Mouse (Mus musculus): ENCODE measurements around the gene Zswim3.
"Not testable (repeated sequence)": the region's sequence is repeated elsewhere in the genome, so short reads cannot be mapped to it uniquely, and the experiment has no call there.

The Zswim3 gene

DNA sequence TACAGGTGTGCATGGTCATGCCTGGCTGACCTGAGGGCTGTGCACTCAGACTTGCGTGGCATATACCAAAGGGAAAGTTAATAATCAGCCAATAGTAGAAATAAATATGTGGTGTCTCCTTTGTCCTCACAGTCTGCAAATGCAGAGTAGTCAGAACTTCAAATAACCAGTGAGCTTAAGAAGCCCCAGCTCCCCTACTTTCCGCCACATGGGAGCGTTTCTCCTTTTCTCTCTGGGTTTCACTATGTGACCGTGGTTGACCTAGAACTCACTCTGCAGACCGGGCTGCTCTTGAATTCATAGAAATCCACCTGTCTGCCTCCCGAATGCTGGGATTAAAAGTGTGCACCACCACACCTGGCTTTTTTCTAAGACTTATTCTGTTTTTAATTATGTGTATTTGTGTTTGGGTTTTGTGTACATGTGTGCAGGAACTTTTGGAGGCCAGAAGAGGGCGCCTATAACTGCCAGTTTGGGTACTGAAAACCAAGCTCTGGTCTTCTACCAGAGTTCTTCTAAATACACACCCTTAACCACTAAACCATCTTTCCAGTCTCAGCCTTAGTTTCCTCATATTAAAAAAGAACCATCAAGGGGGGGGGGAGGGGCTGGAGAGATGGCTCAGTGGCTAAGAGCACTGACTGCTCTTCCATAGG lies 20.8 kb upstream of the Zswim3 start:
- no peak for DNase-seq

DNA sequence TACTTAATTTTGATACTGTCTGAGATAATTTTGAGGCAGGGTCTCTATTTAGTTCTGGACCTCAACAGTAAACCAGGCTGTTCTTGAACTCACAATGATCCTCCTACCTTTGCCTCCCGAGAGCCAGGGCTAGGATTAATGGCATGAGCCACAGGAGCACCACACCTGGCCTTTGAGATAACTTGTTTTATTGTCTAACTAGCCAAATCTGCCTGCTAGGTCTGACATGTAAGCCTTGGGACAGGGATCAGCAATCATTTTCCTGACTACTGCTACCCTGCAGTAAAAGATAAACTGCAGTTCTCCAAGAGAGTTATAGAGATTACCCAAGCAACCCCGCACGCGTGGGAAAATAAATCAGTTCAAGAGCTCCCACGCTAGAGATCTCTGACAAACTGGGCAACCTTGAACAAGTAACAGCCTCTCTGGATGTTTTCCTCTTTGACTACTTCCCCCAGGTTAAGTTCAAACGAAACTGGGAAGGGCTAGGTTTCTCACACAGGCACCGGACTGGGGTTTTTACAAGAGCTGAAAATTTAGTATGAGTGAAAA lies 20.0 kb upstream of the Zswim3 start:
- no peak for DNase-seq

DNA sequence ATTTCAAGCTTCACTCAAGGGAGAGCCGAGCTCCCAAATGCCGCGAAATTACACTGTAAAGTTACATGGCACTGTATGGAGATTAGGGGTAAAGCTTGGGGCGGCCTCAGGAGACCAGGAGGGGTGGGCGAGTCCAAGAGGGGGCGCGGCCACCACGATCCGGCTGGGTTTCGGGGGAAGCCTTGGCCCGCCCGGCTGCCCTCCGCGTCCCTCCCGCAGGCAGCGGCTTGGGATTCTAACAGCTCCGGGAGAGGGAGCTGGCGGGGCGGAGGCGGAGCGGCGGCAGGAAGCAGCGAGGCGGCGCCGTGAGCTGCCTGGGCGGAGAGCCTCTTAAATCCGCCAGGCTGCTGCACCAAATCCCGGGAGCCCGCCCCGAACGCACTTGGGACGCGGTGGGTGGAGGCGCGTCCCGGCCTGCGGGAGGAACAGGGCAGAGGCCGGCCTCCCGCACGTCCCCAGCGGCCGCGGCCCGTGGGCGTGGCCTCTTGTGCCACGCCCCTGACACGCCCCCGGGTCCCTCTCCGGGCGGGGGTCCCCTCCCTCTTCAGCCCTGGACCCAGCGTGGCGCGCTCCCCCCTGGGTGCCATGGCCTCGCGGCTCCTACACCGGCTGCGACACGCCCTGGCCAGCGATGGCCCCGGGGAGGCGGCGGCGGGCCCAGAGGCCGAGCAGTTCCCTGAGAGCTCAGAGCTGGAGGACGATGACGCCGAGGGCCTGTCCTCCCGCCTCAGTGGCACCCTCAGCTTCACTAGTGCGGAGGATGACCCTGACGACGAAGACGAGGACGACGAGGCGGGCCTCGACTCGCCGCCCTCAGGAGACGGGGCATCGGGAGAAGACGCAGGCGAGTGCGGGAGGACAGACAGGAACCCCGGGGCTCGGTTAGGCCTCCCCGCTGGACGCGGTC lies 19.2 kb upstream of the Zswim3 start, which contains the start of gene Snx21:
TSS of gene Snx21 (plus strand) at position 343 of the 907 bp plus-strand sequence.
- DNase-seq, result peak; percentile 77

DNA sequence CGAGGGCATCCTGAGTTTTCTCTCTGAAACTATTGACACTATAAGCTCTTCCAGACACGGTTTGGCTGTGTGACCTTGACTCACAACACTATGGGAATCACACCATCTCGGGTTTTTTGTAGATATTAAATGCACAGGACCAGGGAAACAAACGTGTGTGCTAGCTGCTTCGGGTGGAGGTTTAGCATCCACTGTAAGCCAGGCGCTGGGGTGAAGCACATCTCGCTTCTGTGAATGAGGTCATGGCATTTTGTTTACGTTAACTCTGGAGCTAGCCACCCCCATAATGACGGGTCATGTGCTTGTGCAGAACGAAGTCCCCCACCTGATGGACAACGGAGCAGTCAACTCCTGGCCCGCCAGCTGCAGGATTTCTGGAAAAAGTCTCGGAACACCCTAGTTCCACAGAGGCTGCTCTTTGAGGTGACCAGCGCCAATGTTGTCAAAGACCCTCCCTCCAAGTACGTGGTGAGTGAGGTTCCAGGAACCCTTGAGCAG lies 18.5 kb upstream of the Zswim3 start:
- no peak for DNase-seq

DNA sequence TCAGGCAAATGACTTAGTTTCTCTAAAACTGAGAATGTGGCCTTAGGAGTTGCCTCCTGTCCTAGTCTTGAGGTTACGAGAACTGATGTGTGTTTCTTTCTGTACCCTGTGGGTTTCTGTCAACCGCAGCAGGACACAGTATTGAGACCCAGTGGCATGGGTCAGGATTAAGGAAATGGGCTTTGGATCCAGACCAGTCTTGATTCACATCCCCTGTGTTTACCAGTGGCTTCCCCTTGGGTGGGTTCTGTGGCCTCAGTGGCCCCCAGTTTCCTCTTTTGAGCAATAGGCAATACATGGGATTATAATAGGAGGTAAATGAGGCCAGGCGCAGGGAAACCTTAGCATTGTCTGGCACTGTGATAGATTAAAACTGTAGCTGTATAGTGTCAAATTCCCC lies 17.9 kb upstream of the Zswim3 start:
- no peak for DNase-seq

DNA sequence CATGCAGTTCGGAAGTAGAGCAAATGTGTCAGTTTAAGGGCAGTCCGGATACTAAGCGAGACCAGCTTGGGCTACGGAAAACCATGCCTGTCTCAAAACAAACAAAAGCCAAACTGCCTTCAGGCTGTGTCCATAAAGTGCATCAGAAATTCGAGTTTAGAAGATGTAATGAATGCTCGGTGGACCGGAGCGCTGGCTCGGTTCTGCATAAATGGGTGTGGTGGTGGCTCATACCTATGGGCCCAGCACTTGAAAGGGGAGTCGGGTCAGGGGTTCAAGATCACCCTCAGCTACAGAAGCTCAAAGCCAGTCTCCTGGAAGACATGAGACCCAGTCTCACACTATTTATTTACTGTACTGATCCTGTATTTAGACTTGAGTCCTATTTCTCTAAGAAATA lies 17.1 kb upstream of the Zswim3 start:
- no peak for DNase-seq

DNA sequence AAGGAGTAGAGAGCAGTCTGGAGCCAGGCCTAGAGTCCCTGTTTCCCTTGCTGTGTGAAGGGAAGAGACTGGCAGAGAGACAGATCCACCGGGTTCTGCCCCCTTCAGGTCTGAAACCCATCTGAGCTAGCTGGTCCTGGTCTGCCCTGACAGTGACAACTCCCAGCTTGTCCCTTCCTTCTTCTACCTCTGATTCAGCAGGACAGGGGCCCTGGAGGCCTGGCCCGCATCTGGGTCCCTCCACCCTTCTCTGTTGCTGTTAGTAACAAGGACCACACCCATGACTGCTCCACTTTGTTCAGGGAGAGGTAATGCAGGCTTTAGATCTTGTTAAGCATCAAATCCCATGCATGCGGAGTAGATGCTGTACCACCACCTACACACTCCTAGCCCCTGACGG lies 16.5 kb upstream of the Zswim3 start:
- no peak for DNase-seq

DNA sequence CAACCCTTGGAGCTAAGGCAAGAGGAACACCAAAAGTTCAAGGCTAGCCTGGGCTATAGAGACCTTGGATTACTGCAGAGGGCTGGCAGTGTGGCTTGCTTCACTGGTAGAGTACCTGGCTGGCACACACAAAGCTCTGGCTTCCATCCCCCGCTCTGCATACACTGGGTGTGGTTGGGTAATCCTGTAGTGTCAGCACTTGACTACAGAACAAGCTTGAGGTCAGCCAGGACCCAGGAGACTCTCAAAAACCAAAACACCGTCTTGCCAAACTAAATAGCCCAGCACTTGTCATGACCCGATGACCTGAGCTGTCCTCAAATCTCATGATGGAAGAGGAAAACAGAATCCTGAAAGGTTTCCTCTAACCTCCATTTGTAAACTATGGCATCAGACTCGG lies 14.4 kb upstream of the Zswim3 start:
- no peak for DNase-seq

DNA sequence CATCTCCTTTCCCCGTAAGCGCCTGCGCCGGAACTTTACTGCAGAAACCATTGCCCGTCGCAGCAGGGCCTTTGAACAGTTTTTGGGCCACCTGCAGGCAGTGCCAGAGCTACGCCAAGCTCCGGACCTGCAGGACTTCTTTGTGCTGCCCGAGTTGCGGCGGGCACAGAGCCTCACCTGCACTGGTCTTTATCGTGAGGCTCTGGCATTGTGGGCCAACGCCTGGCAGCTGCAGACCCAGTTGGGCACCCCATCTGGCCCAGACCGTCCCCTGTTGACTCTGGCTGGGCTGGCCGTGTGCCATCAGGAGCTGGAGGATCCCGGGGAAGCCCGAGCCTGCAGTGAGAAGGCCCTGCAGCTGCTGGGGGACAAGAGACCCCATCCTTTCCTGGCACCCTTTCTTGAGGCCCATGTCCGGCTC lies 13.0 kb upstream of the Zswim3 start:
- peak; percentile 30 for DNase-seq

DNA sequence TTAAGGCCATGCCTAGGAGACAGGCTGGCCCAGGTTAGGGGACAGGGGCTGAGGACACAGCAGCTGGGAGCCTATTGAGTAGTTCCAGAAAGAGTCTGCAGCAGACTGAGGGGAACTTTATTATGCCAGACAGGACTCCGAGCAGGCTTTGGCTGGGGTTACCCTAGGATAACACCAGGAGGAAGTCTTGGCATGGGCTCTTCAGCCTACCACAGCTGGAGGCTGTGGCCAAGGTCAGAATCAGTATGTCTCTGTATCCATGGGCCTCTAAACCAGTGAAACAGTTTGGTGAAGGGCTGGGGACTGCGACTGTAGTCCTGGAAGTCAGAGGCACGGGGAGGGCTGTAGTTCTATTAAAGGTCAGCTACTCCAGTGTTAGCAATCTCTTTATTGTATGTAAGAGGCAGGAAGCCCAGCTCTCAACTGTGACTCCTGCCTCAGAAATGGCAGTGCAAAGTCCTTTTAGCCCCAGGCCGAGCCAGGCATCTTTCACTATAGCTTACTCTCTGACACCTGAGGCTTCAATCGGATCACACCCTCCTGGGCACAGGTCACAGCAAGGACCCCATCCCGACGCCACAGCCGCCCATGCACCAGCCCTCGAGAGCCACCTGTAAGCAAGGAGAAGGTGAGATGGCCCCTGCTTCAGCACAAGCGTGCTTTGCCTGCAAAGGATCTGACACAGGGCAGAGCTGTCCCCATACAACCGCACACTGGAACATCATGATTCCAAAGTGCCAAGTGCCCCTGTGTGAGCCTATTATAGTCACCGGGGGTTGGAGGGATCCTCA lies 12.3 kb upstream of the Zswim3 start:
- DNase-seq, result no peak

DNA sequence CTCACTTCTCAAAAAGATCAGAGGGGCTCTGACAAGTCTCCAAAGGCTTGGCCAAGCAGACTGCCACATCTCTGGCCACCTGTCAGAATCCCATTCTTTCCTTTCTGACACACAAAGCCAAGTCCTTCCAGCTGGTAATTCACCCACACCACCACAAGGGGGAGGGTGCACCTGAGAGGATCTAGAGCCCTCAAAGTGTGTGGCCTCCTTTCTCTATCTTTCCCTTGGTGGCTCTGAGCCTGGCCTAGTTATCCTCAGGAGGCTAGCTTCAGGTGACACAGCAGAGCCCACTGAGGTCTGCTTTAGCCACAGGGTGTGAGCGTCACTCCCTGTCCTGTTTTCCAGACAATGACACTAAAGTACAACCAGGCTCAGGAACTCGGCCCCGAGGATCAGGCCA lies 11.7 kb upstream of the Zswim3 start:
- DNase-seq, result peak; percentile 46

DNA sequence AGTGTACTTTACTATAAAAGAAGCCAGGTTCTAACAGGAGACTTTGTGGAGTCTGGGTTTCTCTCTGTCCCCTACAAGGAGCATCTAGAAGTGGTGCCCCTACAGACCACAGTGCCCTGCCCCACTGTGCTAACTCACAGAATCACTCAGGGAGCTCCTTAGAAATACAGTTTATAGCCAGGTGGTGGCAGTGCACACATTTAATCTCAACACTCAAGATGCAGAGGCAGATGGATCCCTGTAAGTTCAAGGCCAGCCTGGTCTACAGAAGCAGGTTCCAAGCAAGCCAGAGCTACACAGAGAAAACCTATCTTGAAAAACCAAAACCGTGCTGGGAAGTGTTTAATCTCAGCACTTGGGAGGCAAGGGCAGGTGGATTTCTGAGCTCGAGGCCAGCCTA lies 11.1 kb upstream of the Zswim3 start:
- no peak for DNase-seq

DNA sequence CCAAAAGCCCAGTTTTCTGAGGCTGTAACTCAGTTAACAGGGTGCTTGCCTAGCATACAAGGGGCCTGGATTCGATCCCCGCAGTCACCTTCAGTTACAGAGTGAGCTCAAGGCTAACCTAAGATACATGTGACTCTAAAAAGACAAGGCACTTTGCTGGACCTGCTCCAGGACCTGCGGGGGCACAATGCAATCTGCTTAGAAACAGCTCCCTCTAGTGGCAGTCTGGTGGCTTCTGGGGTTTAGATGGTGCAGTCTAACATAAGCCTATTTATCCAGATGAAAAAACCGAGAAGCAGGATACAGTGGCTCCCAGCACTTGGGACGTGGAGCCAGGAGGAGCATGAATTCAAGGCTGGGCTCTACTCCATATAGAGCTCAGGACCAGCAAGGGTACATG lies 10.6 kb upstream of the Zswim3 start:
- DNase-seq, result peak; percentile 80

DNA sequence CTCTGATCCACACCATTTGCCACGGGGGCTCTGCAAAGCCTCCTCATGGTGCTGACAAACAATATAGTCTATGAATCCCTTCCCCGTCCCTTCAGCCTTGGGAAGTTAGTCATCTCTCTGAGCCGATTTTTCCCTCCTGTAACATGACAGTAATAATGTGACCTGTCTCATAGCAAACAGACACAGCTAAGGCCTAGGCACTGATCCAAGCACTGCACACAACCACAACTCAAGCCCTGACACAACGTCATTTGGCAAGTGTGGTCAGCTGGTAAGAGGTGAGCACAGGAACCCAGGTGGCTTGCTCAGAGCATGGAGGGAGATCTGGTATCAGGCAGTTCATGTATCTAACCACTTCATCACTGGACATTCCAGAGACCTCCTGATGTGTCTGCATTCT lies 9.0 kb upstream of the Zswim3 start:
- no peak for DNase-seq

DNA sequence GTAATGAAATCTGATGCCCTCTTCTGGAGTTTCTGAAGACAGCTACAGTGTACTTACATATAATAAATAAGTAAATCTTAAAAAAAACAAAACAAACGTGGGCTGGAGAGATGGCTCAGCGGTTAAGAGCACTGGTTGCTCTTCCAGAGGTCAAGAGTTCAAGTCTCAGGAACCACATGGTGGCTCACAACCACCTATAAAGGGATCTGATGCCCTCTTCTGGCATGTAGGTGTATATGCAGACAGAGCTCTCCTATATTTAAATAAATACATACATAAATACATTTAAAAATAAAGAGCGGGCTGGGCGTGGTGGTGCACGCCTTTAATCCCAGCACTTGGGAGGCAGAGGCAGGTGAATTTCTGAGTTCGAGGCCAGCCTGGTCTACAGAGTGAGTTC lies 6.3 kb upstream of the Zswim3 start:
- DNase-seq, result not testable (repeated sequence)

DNA sequence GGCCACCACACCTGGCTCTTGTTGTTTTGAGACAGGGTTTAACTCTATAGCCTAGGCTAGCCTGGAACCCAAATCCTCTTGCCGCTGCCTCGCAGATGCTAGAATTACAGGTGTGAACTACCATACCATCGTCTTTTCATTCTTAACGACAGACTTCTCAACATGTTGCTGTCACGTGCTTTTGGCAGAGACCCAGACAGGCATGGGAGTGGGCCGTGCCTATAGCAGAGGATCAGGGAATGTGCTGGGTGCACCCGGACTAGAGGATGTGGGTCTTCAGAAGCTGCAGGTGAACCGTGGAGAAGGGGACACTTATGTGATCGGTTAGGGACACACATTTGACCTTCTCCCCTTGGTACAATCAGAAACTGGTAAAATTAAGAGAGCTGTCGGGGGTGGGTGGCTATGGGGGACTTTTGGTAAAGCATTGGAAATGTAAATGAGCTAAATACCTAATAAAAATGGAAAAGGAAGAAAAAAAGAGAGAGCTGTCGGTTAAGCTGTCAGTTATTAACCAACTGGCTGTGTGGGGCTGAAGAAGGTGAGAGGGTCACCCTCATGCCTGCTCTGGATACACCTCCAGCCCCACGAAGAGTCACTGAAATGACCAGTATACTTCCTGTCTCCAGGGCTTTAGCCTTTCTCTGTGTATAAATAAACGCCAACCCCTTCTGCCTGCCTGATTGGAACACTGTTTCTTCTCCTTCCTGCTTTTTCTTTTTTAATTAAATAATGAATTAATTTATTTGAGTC lies 4.5 kb upstream of the Zswim3 start:
- no peak for DNase-seq

DNA sequence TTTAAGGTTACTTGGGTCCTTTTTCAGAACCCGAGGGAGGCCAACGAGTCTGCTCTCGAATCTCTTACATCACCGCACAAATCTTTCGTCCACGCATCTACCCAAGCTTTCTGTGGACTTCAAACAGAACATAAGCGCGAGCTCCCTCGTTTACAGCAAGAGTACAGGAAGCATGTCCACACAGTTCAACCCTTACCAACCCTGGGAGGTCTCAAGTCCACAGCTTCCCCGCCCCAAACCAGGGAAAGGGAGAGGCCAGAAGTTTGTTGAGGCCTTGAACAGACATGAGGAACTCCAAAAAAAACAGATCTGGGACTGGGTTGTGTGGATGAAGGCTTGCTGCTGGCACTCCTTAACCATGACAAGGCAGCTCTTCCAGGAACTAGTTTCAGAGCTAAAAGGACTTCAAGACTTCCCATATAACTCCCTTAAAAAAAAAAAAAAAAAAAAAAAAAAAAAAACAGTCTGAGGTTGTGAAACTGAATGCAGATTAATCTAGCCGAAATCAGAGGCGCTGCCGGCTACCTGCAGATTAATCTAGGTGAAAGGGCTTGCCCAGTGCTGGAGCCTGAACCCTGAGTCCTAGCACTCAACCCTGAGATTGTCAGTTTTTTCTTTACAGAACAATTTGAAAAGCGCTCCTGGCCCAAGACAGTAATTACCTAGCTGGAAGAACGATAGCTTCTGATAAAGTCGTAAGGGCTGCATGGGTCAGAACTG lies 1.5 kb upstream of the Zswim3 start:
- no peak for DNase-seq

DNA sequence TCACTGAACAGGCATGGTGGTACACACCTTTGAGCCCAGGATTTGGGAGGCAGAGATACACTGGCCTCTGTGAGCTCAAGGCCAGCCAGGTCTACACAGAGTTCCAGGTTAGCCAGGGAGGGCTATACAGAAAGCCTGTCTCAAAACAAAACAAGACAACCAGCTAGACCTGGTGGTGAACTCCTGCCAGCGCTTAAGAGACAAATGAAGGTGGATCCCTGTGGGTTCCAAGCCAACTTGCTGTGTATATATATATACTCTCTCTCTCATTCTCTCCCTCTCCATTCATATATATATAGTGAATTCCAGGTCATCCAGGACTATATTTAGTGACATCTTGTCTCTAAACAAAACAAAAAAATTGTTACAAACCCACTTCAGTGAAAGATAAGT lies 981 bp upstream of the Zswim3 start:
- DNase-seq, result no peak

DNA sequence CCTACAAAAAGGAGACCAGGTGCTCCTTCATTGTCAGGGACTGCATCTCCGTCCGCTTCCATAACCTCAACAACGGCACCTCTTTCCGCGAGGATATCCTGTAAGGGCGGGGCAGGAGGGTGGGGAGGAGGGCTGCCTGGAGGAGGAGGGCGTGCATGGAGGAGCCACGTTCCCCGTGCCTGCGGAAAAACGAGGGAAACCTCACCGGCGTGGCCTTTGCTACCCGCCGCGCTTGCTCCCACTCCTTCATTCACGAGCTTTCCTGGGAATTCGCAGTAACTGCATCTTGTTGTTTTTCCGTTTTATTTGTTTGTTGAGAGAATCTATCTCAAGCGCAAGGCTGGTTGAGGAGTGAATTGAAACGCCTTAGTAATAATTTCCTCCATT lies 427 bp downstream of the Zswim3 start:
- DNase-seq, result no peak

DNA sequence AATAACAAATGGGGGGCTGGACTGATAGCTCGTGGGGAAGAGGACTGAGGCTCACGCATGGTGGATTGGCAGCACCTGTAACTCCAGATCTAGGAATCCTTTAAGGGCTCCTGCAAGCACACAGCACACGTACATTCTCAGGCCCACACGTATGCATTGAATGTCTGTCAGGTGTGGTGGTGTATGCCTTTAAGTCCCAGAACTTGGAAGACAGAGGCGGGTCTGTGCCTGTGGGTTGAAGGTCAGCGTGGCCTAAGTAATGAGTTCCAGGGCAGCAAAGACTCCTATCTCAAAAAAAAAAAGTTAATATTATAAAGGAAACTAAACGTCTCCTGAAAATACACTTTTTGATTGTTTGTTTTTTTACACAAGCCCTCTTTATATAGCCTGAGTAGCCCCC lies 1.7 kb downstream of the Zswim3 start:
- DNase-seq, result no peak

DNA sequence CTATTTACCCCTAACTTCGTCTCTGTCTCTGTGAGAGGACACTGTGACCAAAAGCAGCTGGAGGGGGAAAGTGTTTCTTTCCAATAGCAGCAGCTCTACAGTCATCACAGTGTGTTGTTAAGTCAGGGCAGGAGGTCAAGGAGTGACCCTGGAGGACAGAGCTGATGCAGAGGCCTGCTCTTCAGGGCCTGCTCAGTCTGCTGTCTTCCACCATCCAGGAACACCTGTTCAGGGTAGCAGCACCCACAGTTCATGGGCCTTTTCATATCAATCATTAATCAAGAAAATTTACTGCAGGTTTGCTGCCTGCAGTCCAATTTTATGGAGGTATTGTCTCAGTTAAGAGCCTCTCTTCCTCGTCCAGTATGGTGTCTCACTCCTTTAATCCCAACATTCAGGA lies 8.7 kb downstream of the Zswim3 start:
- DNase-seq, result no peak

DNA sequence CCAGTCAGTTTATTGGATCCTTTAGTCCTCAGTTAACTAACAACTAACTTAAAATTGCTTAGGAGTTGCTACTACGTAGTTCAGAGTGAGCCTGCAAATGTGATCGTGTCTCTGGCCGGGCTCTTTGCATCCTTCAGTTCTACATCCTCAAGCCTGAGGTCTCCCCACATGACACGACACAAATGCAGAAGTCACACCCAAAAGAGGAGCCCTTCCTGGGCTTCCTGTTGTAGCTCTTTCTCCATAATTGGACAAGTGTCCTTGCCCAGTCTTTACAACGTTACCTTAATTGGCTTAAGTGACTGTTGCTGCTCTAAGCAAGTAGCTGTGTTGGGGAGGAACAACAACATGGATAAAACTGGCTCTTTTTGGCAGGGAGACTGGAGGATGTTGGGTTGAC lies 10.4 kb downstream of the Zswim3 start:
- DNase-seq, result no peak

All from right cerebral cortex, postnatal 4 days (tissue).